Mouse (Mus musculus) cerebellum, postnatal 10 days (tissue): ENCODE results near the gene Tnk2.
A peak's percentile ranks its signal among the peaks of the same experiment; 100 is the strongest.

Experiments
- DNase-seq, 2 experiments: peaks; one replicate each; pipeline ENCODE4 v3.0.0; 2021; ENCODE audit warnings: mixed read lengths in 2 of 2

The Tnk2 gene

DNA sequence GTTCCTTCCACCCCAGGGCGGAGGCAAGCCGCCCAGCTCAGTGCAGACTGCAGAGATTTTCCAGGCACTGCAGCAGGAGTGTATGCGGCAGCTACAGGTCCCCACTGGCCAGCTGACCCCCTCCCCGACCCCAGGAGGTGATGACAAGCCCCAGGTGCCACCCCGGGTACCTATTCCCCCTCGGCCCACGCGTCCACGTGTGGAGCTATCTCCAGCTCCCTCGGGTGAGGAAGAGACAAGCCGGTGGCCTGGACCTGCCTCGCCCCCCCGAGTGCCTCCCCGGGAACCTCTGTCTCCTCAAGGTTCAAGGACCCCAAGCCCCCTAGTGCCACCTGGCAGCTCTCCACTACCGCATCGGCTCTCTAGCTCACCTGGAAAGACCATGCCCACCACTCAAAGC lies 36.3 kb downstream of the Tnk2 start:
- no peak for DNase-seq

DNA sequence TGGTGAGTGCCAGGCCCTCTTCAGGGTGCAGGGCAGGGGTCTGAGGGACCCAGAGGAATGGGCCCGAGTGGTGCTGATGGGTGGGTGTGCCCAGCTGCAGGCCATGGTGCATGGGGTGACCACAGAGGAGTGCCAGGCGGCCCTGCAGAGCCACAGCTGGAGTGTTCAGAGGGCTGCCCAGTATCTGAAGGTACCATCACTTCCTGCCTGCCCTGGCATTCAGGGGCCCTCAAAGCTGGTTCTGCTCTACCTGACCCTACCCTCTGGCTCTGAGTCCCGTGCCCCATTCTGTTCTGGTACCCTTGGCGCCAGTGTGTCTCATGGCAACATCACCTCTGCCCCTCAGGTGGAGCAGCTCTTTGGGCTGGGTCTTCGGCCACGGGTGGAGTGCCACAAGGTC lies 37.1 kb downstream of the Tnk2 start:
- DNase-seq, result no peak

DNA sequence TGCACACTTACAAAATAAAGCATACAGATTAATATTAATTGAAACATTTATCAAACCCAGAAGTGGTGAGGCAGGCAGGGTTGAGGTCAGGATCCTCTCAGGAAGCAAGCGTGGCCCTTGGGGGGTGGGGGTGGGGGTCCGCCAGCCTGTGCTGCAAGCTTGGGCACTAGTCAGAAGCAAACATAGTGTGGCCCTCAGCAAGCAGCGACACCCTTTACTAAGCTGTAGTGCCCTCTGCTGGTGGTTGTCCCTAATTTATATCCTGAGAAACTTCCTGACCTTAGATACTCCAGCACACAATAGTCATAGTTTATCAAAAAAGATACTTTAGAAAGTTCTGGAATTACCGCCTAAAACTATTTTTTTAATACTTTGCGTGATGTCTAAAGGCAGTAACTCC lies 38.5 kb downstream of the Tnk2 start:
- peak; percentile 90 to 93 for DNase-seq

DNA sequence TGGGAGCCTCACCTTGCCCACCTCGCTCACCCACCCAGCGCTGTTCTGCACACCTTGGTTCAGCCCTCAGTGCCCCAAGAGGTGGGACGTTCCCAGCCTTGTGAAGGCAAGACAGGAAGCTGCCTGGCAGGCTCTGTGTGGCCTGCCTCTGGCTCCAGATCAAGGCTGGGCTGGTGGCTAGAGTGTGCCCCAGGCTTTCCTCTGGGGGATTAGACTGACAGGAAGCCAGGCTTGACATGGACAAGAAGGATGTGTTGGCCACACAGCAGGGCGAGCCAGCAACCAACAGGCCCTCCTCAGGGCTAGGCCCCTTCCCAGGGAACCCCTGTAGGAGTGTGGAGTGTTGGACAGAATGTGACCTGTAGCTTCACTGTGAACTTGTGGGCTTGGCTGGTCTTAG lies 39.2 kb downstream of the Tnk2 start:
- no peak for DNase-seq

DNA sequence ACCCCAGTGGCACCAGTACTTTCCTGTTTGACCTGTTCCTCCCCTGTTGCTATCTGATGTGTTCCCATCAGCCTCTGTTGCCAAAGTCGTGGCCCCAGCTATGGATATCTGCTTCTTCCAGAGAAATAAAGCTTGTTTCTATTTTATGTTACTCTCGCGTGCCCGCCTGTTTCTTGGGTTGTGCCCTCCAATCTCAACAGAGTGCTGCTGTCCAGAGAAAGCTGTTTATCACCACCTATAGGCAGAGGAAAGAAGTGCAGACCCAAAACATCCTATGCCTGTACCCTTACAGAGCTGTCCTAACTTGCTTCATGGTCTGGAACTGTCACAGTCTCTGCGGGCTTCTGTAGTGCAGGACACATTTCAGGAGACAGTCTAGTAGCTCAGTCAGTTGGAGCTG lies 39.7 kb downstream of the Tnk2 start:
- DNase-seq, result peak; percentile 76 to 83

DNA sequence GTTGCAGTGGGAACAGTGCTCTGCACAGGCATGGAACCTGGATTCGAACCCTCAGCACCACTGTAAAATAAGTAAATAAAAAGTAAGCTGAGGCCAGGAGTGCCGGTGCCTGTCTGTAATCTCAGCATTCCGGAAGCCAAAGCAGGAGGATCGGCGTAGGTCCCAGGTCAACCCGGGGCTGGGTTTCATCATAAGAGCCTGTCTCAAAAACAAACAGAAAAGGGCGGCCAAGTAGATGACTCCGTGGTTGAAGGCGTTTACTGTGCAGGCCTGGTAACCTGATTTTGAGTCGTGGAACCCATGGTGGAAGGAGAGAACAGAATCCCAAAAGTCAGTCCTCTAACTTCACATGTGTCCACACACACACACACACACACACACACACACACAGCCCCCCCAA lies 41.7 kb downstream of the Tnk2 start:
- no peak for DNase-seq

DNA sequence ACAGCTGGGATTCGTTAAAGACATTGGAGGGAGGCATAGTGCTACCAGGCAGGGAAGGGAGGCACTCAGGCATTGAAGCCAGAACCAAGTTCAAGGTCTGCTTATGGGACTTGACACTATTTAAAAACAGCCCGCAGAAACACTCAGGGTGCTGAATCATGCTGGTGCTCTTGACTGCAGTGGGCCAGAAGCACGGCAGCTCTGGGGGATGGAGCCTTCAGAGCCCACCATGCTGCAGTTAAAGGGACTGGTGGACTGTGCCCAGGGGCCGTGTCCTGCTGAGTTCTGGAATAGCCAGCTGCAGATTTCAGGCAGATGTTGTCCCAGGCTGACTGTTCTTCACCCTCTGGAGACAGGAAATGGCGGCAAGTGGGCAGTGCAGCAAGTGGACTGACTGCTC lies 42.3 kb downstream of the Tnk2 start:
- DNase-seq, result no peak

DNA sequence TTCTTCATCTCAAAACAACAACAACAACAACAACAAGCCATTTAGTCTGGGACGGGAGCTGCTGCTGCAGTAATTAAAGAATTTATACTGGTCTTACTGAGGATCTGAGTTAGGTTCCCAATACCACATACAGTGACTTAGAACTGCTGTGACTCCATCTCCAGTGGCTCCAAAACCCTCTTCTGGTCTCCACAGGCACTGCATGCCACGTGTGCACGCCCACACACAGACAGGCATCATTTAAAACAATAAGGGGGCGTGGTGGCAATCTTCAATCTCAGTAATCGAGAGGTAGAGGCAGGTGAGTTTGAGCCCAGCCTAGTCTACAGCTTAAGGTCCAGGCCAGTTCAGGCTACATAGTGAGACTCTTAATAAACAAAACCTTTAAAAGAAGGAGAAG lies 43.5 kb downstream of the Tnk2 start:
- DNase-seq, result no peak

DNA sequence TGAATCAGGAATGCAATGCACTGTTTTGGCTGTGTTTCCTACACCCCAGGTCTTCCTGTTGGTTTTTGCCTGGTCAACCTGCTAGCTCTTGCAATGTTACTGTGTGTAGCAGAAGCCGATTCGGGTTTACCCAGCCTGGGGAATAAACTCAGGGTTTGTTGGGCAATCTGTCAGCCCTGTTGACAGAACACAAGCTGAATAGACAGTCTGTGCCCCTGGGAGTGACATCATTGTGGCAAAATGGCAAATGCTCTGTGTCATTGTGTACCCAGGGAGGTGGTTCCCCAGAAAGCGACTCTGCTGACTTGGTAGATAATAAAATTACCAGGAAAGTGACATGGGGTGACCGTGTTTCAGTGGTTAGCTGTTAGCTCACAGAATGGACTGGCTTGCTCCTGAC lies 45.1 kb downstream of the Tnk2 start:
- DNase-seq, result no peak

DNA sequence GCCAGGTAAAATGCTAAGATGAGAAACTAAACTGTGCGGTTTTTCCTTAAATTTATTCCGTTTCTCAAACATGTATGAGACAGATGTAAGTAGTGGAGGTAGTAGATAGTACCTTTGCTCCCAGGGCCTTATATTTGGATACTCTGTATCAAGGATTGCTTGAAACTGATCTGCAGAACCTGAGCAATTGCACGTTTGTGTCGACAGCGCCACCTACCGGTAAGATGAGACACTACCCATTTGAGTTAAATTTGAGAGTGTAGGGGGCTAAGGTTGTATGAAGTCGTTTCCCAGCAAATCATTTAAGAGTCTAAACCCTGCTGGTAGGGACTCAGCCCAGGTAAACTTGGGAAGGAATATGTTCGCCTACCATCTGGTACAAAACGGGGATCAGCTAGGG lies 45.8 kb downstream of the Tnk2 start:
- peak; percentile 84 to 89 for DNase-seq

DNA sequence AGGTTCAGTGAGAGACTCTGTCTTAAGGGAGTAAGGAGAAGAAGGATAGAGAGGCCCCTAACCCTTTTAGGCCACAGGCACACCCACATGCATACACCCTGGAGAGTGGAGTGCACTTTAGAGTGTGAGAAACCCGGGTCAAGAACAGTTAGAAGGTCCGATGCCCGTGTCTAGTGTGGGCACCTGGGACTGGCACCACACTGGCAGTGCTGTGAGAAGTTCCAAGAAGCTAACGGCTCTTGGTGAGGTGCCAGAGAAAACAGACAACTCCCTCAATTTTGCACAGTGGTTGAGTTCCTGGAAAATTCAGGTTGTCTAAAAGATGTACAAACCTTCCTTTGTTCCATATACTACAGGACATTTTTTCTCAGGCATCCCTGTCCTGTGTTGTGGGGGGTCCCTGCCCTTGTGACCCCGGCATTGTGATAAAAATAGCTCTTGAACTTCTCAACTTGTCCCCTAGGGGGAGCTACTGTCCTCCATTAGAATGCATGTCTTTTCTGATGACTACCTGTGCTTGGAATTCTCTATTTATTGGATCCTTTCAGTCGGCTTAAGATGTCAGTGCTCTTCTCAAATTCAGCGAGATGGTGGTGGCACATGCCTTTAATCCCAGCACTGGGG lies 53.3 kb downstream of the Tnk2 start:
- DNase-seq, result peak; percentile 65 to 84

DNA sequence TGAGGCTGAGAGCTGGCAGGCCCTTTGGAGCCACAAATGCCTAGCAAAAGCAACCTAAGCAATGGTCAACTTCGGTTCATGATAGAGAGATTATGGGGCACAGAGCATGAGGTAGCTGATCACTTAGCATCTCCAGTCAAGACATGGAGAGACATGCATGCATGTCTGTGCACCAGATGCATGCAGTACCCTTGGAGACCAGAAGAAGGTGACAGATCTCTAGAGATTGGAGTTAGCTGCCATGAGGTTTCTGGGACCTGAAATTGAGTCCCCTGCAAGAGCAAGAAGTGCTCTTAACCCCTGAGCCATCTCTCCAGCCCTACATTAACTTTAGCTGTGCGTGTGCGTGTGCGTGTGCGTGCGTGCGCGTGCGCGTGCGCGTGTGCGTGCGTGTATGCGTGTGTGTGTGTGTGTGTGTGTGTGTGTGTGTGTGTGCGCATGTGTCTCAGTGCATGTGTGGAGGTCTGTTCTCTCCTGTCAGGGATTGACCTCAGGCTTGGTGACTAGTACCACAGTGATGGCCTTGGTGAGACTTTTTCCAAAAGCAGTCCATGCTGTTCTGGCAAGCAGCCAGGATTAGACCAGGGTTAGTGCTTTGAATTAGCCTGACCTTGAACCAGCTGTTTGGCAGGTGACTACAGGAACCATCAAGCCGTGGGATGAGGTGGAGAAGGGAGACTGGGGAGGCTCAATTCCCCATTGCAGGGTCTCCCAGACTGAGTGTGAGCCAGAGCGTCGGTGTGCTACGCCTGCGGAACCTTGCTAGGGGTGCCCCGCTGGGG lies 54.2 kb downstream of the Tnk2 start:
- no peak for DNase-seq

DNA sequence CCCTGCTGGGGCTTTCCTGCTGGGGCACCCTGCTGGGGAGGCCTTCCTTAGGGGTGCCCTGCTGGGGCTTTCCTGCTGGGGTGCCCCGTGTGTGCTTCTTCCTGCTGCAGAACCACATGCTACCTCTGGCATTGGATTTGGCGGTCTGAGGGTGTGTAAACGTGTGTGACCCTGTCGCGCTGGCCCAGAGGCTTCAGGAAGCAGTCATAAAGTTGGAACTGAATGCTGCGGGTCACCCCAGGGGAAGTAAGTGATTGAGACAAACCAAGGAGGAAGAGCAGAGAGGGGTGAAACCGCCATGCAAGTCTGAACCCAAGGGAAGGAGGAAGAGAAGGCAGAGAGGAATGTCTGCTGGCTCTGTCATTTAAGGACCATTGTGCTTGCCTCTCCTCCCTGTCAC lies 54.9 kb downstream of the Tnk2 start:
- no peak for DNase-seq

DNA sequence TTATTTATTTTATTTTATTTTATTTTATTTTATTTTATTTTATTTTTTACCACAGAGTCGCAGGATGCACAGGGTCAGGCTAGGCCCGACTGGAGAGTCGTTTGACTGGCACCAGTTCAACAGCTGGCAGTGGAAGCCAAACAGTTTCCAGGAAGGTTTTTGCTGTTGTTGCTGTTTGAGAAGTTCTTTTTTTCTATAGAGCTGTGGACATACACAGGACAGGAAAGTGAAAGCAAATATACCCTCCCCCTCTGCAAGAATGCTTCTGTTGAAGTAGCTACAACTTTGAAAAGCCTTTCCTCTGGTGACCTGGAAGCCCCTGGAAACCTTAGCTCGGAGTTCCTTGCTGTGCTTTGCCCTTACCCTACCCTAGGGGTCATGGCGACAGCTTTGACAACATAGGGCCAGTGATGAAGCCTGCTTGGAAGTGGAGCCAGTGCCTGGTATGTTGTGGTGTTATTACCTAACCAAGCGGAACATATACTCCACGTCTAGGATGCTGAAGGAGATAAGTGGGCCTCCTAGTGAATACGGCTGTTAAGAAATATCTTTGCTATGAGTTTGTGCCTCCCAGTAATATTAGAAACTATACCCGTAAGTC lies 59.7 kb downstream of the Tnk2 start:
- DNase-seq, result peak in 1 of 2 experiments; percentile 34

DNA sequence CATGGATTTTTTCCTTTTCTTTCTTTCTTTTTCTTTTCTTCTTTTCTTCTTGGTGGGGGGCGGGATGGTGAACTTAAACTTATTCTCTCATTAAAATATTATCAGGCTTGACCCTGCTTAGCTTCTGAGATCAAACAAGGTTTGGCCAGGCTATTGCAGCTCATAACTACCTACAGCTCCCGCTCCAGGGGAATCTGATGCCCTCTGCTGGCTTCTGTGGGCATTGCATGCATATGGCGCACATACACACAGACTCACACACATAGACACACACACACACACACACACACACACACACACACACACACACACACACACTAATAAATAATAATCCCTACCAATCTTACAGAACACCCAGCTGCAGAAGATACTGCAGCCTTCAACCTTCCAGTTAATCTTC lies 61.9 kb downstream of the Tnk2 start:
- DNase-seq, result no peak

DNA sequence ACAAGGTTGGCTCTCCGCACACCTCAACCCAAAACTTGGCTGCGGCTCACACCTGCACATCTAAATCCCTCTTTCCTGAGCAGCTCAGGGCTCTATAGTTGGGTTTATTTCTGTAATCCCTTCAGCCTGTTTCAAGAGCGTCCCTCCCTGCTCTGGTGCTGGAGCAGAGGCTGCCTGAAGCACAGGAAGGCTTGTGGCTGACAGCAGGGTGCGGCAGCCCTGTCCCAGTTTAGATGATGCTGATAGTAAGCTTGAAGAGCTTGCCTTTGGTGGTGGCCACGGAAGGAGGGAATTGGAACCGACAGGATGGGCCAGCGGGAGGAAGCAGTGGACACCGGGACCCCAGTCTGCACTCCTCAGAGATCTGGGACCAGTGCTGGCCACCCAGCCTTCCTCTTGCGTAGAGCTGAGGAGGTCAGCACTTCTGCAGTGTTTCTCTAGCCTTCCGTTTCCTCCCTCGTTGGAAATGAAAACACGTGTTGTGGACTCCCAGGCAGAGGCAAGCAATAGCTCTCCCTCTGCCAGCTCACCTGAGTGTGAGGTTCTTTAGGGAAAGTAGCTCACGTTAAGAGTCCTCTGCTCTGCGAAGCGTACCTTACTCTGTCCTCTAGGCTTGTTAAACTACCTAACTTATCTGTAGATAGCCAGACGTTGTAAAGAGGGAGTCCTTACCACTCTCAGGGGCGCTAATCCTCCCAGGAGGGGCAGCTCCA lies 63.6 kb downstream of the Tnk2 start:
- DNase-seq, result no peak

DNA sequence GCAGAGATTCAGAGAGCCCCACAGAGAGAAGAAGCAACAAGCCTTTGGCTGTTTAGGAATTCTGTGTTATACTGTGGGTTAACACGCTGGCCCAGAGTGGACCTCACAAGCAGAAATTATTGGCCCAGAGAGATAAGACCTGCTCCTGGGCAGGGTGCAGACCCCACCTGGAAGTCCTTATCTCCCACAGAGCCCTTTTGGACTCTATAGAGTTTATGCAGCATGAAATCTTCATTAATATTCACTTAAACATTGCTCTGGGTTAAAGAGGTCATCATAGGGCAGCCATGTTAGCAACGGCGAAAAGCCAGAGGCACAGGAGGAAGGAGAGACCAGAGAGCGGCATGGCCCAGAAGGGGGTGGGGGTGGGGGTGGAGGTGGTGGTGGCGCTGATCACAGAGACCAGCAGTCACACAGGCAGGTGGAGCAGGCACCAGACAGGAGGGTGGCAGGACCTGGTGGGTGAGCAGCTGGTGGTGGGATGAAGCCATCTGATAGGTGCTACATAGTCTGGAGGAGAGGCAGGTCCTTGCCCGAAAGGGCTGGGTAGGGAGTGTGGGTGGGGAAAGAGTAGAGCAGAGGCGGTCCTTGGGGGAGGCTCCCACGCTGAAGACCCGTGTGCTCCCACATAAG lies 64.3 kb downstream of the Tnk2 start:
- no peak for DNase-seq

DNA sequence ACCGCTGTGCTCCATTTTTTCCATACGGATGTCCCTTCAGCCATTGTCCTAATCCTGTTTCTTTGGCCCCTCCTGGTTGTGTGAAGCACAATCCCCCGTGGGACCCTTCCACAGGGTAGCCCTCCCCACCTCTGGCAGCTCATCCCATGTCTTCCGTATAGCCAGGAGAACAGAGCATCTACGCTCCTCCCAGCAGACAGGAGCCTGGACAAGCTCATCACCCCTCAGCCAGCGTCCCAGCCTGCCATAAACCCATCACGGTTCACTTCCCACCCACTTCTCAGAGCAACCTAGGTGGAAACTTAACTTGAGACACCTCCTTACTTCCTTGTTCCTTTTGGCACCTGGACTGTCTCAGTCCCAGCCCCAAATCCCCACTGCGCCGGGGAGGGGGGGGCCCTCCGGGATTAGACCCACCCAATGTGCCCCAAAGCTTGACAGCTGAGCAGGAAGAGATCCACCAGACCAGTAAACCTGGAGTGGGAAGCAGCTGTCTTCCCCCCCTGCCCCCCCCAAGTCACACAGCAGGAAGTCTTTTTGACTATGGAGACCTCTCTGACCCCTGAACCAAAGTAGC lies 64.9 kb downstream of the Tnk2 start:
- DNase-seq, result no peak

DNA sequence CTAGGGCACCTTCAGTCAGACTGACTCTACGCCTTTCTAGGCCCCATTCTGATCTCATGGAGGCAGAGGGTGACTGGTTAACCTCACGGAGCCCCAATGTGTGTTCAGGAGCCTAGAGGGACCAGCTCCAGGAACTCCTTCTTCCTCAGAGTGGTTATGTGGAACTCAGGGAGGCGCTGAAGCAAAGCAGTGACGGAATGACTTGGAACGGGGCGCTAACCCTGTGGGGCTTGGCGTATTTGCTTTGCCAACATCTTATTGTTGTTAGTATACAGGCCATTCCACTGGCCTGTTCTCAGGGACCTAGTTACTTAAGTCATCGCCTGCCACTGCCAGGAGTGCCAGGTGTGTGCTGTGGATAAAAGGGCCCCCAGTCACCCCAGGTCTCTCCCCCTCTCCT lies 65.4 kb downstream of the Tnk2 start:
- DNase-seq, result no peak

DNA sequence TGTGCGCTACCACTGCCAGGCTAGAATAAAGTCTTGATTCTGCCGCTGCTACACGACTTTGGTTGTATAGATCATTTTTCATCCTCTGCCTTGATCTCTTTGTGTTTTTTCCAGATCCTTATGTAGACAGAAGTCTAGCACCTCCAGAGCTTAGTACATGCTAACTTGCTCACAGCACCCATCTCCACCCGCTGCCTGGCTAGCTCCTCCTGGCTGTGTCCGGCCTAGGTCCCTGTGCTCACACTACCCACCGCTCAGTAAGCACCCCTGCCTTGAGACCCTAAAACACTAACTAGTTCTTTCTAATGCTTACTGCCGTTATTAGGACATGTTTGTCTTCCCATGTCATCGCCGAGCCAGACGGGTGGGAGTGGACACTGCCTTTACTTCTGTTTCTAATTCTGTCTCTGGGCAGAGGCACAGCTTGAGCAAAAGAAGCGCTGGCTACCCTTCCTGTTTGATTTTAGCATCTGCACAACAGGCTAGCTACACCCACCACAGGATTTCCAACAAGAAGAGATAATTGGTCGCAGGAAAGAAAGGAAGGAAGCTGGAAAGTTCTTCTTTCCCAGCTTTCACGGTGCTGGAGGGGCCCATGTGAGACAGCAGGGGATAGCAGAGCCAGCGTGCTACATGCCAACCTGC lies 66.9 kb downstream of the Tnk2 start:
- no peak for DNase-seq

DNA sequence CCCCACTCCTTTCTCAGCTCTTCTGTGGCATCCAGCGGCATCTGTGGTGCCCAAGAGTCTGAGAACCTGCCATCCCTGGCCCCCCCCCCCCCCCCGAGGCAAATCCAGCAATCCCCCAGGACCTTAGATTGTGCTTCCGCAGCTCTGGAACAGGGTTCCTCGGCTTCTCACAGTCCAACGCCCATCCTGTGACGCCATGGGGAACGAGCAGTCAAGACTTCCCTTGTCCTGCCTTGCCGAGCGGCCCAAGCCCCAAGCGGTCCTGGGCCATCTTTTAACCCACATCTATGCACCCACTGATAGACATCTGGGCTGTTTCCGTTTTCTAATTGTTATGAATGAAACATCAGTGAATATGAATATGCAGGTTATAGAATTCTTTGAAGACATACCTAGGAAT lies 68.5 kb downstream of the Tnk2 start:
- DNase-seq, result no peak

DNA sequence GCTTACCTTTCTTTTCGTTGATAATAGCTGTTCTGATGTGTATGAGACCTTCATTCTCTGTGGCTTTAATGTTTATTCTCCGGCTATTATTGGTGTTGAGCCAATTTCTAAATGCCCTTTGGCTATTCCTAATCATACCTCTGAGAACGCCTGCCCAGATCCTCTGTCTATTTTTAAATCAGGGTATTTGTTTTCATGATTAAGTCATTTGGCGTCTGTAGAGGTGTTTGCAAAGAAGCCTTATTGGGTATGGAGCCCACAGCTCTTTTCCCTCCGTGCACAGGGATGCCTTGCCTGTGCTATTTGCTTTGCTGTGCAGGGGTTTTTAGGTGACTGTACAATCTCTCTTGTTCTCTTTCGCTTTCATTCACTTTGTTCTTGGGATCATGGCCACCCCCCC lies 69.9 kb downstream of the Tnk2 start:
- DNase-seq, result no peak
